Mouse (Mus musculus): ENCODE results near the gene Usp13.

Gene Usp13

DNA sequence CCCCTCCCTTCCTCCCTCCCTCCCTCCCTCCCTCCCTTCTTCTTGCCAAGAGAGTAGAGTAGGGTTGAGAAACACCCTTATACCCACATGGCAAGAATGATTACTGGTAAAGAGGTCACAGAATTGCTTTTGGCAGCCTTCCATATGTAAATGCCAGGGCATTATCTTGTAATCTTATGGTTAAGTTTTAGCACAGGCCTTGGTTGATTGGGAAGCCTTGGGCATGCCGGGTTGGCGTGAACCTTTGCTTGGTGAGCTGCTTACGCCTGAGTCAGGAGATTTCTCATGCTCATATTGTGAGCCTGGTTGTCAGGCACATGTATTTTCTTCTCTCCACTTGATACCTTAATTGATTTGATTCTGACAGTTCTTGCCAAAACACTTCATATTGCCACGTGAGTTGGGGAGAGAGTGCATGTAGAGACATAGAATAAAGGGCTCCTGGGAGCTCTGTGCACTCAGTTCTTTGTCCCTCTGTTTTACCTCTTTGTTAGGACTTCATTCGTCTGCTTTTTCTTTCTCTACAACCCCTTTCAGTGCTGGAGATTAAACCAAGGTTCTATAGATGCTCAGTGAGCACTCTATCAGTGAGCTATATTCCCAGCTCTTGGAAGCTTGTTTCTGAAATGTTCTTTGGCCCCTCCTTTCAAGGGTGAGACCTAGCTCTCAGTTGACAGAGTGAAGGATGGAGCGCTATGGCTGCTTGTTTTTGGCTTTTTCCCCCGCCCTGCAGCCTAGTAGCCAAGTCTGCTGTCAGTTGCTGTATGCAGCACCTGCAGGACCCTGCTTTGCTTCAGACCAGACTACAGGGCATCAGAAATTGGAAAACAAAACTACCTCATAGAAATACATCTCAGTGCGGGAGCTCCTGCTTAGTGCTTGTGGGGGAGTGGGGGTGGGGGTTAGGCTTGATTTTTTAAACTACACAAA lies 88.8 kb downstream of the Usp13 start:
- CTCF ChIA-PET, result interaction anchor here in 1 of 4 experiments (0.5 kb wide), 1 partner anchor 83 kb away, joined by 4 read pairs; no protein-coding TSS in a partner anchor
- POLR2A ChIA-PET, result interaction anchor here in 1 of 4 experiments (1.0 to 1.1 kb wide), 2 partner anchors 9 to 112 kb away, joined by 3 to 5 read pairs; no protein-coding TSS in a partner anchor

DNA sequence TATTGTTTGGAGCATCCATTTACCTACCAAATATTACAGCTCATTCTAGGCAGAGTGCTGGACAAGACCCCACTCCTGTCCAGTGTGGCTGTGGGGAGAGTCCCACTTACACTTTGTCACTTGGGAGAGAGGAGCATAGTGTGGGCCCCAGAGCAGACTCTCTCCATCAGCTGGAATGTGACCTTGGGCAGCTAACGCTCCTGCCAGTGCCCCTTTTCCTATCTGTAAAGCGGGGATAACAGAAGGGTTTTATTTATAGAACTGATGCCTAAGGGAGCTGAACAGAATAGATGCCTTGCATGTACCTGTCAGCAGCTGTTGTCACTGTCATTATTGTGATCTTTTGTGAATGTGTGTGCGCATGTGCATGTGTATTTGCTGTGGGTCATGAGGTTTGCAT lies 91.1 kb downstream of the Usp13 start:
- ChIA-PET POLR2A (interaction anchor here in 2 of 4 experiments (0.6 to 1.3 kb wide), 3 partner anchors 12 to 91 kb away, joined by 3 to 8 read pairs (median 3); partner anchors contain the start of gene Usp13 (in 1 of the 2)), CTCF (no interaction called here)

DNA sequence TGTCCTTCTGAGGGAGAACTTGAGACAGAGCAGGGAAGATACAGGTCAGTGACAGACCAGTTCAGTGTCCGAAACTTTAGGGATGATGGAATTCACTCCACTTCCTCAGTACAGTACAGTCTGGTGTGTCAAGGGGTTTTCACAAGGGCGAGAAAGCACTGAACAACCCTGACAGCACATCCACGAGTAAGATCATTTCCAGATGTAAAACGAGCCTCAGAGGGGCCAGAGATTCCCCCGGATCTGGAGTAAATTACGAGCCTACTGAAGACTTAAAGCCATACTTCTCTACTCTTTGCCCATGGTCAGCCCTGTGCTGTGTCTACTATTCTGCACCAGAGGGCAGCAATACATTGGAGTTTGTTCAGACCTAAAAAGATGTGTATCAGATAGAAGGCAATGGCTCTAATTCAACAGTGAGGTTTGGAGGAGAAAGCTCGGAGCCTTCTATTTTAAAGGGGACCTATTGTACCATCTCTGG lies 92.8 kb downstream of the Usp13 start:
- POLR2A ChIA-PET, result no interaction called here
- CTCF ChIA-PET, result no interaction called here

DNA sequence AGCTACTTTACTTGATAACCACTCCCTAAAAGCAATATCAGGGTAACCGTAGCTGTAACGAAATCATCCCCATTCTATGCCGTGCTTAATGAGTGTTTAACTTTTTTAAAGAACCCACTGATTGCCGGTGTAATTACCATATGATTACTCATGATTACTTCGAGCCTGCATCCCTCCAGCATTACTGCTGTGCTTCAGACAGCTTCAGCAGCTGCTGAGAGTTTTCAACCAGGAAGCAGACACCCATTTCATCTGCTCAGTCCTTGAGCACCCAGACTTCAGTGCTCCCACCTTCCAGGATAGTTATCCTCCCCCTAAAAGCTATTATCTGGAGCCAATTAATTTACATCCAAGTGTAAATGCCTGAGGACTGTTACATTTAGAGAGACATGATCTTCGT lies 106.8 kb downstream of the Usp13 start:
- ChIA-PET CTCF (interaction anchor here in 1 of 4 experiments (0.6 kb wide), 1 partner anchor 268 kb away, joined by 6 read pairs; no protein-coding TSS in a partner anchor), POLR2A (no interaction called here)

DNA sequence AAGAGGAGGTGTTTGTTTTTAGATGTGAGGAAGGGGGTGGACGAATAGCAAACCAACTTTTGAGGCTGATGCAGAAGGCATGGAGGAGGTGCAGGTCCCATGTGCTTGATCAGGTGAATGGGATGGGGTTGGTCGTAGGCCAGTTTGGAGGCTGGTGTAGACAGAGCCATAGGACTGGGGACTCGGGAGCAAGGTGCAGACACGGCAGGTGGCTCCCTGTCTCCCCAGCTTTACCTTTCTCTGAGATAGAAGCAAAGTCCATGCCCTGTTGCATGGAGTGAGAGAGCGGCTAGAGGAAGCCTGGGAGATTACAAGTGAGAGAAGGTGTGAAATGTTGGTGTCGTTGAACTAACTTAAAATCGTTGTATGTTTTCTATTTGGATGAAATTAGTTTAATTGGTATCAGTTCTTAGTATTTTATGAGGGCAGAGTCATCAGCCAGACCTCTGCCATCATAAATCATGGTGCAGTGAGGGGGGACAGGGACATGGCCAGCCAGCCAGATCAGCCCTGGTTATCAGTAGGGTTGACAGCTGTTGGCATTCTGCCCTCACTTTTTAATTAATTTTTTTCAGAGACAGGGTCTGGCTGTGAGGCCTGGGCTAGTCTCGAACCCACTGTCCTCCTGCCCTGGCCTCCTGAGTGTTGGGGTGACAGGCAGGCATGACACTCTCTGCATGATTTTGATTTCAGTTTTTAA lies 122.6 kb downstream of the Usp13 start:
- ChIA-PET POLR2A (no interaction called here), CTCF (no interaction called here)

DNA sequence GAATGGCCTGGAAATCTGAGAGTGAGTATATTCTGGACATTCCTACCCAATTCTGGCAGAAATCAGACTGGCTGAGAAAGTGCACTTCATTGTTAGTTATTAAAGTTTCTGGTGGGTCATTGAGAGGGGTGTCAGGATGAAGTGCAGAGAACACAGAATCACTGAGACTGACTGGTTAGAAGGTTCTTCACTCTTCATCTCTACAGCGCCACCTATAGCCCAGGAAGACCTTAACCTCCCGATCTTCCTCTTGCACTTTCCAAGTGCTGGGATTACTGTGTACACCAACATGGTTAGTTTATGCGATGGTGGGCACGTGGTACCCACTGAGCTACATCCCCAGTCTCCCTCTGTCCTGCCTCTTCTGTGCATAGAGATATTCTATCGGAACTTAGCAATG lies 130.1 kb downstream of the Usp13 start:
- ChIA-PET POLR2A (no interaction called here), CTCF (interaction anchor here in 1 of 4 experiments (0.5 kb wide), 1 partner anchor 97 kb away, joined by 3 read pairs; no protein-coding TSS in a partner anchor)

DNA sequence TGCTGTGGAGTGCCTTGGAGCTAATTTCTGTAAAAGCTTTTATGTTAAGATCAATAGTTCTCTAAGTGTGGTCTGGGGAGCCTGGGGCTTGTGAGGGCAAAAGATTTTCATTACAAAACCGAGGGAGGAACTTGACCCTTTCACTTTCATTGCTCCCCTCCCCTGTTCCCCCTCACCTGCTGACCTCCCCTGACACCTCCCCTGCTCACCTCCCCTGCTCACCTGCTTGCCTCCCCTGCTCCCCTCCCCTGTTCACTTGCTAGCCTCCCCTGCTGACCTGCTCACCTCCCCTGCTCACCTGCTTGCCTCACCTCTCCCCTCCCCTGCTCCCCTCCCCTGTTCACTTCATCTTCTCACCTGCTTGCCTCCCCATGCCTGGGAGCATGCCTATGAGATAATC lies 134.0 kb downstream of the Usp13 start:
- POLR2A ChIA-PET, result interaction anchor here in 1 of 4 experiments (0.9 kb wide), 1 partner anchor 24 kb away, joined by 5 read pairs; no protein-coding TSS in a partner anchor

DNA sequence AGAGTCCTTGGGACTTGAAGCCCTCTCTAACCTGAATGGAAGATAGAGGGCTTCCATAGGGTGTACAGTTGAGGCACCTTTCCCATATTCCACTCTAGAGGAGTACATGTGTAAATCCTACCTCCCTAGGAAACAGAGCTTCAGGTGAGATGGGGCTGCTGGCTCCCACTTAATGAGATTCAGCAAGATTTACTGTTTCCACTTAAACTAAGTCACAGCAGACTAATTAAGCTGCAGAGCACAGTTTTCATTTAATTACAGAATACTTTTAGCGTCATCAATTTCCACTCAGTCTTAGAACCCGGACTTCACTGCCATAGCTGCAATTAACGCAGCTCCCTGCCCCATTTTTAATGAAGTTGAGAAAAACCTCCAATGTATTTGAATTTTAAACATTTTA lies 144.1 kb downstream of the Usp13 start:
- POLR2A ChIA-PET, result no interaction called here
- CTCF ChIA-PET, result no interaction called here

More for the DNA sequence above, 134.0 kb downstream of the Usp13 start:
- CTCF ChIA-PET, result no interaction called here

DNA sequence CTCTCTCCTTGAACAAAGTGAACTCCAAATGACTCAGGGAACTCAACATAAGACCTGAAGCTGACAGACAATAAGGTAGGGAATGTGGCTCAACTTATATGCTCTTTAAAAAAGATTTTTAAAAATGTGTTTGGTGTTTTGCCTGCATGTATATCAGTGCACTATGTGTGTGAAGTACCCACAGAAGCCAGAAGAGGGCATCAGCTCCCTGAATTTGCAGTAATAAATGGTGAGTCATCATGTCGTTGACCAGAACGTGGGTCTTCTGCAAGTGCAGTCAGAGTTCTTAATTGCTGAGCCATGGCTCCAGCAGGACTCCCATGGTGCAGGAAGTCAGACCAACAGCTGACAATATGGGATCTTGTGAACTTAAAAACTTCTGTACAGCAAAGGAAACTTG lies 148.2 kb downstream of the Usp13 start:
- POLR2A ChIA-PET, result interaction anchor here in 1 of 4 experiments (0.5 kb wide), 1 partner anchor 156 kb away, joined by 3 read pairs; no protein-coding TSS in a partner anchor
- CTCF ChIA-PET, result interaction anchor here in 2 of 4 experiments (0.7 to 1.0 kb wide), 2 partner anchors 25 to 141 kb away, joined by 3 to 6 read pairs; no protein-coding TSS in a partner anchor

DNA sequence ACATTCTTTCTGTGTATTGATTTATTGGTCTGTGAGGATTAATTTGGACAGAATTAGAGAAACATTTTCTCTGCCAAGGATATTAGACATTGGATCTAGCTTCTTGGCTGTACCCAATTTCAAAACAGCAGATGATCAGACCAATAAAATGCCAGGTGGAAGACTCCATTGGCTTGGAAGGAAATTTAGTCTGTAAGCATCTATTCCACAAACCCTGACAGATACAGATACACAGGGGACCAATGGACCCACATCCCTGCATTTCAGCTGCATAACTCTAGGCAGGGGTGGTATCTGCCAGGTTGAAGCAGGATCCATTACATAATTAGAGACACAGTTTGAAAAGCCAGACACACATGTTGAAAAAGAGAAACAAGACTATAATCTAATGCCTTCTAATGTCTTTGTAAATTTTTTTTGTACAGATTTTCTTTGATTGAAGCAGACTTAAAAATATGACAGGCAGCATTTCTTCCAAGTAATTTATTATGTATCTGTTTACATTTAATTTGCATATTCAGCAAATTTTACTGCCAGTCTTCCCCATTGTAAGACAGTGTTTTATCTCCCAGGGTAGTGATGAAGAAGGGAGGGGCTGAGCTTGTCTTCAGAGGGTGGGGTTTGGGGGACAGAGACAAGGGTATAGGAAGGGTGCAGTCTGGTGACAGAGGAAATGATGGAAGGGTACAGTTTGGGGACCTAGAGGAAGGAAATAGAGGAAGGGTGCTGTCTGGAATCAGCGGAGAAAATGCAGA lies 151.5 kb downstream of the Usp13 start:
- CTCF ChIA-PET, result interaction anchor here in 1 of 4 experiments (0.6 kb wide), 1 partner anchor 1671 kb away, joined by 5 read pairs; no protein-coding TSS in a partner anchor
- POLR2A ChIA-PET, result no interaction called here

DNA sequence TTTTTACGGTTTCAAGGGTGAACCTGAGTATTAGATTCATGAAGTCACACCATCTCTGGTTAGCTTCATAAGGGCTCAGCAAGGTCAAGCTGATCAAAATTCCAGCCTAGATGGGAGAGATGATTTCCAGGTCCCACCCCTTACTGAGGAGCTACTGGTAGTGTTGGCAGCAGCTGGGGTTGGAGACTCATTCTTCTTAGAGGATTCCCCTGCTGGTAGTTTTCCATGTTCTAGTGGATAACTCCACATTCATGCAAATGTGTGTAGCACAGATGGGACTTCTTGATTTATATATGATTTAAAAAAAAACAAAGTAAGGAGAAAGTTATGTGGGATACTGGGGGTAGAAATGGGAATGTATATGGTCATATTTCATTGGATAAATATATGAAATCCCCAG lies 152.9 kb downstream of the Usp13 start:
- CTCF ChIA-PET, result no interaction called here
- POLR2A ChIA-PET, result interaction anchor here in 1 of 4 experiments (0.6 kb wide), 1 partner anchor 103 kb away, joined by 4 read pairs; no protein-coding TSS in a partner anchor

DNA sequence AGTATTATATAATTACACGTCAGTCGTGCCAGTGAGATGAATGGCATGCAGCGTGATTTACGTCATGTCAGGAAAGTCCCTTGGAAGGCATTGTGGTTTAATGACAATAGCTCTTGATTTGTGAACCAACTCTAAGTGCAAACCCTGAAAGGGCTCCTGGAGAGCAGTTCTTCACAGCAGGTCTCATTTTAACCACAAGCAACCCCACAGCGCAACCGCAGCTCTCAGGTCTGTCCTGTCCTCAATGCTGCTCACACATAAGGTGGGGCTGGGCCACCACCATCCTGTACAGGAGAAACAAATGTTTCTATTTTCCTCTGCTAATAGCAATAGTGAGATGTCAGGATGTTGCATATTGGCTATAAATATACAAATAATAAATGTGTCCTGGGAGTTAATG lies 161.9 kb downstream of the Usp13 start:
- ChIA-PET CTCF (no interaction called here), POLR2A (no interaction called here)

DNA sequence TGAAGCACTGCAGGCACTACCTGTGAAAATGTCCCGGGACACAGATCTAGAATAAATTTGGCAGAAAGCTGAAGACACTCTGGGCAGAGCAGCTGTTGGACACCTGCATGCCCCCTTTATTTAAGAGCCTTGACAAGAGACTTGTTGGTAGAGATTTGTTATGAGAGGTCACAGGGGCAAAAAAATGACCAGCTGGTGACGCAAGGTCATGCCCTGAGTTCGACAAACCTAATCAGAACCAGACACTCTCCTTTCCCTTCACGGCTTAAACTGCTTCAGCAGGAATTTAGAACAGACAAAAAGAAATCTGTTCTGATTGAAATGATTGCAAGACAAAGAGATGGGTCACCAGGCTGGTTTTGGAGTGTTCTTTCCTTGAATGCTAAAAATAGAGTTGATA lies 162.6 kb downstream of the Usp13 start:
- ChIA-PET CTCF (no interaction called here), POLR2A (no interaction called here)

DNA sequence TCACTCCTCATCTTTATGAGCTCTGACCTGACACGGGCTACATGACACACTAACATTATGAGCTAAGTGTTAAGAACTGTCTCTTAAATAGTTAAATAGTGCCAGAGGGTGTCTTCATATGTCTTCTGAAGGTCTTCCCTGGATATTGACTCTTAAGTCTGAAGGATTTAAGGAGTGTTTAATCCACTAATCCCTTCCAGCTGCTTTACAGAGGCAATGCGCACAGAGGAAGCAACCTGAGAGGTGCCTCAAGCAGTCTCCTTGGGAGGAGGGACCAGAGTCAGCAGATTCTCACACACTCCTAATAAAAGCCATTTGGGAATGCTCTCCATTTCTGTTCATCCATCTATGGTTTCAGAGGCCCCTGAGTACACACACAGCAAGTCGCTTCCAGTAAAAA lies 167.8 kb downstream of the Usp13 start:
- CTCF ChIA-PET, result no interaction called here
- POLR2A ChIA-PET, result interaction anchor here in 1 of 4 experiments (0.7 kb wide), 1 partner anchor 853 kb away, joined by 3 read pairs; no protein-coding TSS in a partner anchor
